Mouse (Mus musculus) gastrocnemius, postnatal 14 days (tissue): Measurements from ENCODE around the gene Gm10428. TPM values are rescaled to one million over a fixed set of nuclear protein-coding genes. Genes with fewer than 3 reads are reported as not detected.

ENCODE experiments used
- DNase-seq: peaks from one replicate; pipeline ENCODE4 v3.0.0; 2021; ENCODE audit warnings: mixed read lengths
- intact Hi-C: fragments of 180-260 bp; cut with DNase I; formaldehyde crosslinking; loops from one replicate; pipeline ENCODE4 v1.15.1; 2025; ENCODE audit warnings: low total_unique reads
- total RNA-seq, 2 experiments: library from RNA; stranded (reverse); gene quantifications; 2 replicates each; pipeline ENCODE4 v1.2.3; 2021

Gene Gm10428
- total RNA-seq, 2 experiments from 2014 or later, result not detected

DNA sequence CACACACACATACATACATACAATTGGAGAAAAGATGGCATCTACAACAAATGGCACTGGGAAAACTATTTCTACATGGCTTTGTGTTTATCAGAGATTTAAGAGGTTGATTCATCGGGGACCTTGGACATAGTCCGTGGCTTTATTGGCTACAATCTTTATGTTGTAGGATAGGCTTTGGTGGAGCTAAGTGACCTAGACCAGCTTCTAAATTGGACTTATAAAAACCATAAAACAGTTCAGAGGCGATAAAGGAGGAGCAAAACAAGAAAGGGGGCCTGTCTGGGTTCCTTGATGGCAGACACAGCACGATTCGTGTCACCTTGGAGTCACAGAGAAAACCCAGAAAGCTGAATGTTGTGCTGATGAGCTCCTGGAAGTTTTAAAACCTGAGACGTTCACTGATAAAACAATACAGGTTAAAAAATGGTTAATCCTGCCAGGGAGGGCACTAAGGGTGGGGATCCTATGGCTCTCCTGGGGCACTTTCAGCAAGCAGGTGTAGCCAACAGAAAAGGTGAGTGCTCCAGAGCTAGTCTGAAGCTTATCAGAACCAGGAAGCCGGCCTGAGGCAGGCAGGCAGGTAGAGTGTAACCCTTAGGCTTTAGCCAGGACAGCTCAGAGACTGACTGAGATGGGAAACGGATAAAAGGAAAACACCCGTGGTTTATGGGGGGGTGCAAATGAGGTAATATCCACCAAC, 8.0 kb downstream of the Gm10428 start:
- DNase-seq, result no peak
- intact Hi-C loops, result no loop called here

DNA sequence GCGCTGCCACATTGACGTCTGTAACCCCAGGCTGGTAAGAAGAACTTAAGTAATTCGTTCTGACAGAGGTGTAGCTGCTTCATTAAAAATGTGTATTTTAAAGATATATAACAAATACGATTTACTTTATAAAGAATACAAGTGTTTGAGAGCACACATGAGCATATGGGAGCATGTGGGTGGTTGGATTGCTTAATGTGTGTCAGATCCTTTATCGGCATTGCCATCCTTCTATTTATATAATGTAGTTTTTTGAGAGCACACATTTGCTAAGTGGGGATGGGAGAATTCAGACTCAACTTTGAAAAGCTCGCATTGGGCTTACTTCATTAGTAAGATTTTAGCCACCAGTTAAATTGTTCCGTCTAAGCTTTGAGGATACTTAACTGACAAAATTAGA, 23.6 kb downstream of the Gm10428 start:
- intact Hi-C loops, result no loop called here
- no peak for DNase-seq

DNA sequence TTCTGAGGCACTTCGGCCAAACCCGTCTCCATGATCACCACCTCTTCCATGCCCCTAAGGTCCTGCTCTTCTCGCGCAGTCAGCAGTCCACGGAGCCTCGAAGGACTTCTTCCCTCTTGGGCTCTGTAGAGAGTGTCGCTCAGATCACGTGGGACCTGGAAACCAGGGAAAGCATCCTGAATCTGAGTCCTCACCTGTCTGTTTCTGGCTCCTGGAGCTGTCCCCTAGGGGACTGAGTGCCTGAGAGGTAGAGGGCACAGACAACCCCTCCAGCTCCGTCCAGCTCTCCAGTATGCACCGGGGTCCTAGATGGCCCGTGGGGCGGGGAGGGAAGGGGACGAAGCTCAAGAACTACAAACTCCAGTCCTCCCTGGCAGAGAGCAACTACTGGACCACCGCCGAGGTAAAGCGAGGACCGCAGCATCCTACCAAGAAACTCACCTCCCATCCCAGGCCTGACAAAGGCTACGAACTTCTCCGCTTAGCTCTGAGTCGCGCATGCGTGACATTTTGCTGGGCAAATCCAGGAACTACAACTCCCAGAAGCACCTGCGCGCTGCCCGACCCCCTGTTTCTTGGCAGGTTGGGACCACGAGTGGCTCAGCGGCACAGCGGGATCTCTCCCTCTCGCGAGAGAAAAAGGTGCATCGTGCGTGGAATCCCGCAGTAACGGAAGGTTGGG, 36.2 kb downstream of the Gm10428 start, which contains the start of gene Zfp286:
Zfp286 (minus strand) TSS at position 528 of the 682 bp plus-strand sequence.
- intact Hi-C loops, result no loop called here
- DNase-seq, result peak; percentile 86

DNA sequence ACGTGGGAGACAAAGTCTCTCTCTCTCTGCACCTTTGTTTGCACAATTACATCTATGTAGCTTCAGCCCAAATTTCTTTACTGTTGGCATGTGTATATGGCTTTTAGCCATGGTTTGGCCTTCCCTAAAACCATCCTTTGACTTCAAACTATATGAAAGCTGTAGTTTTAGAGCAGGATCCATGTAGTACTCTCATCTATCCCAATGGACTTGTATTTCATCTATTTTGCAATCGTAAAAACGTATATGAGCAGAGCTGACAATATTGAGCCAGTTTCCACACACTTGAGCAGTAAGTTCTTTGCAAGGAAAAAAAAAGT, 36.7 kb downstream of the Gm10428 start:
- intact Hi-C loops, result no loop called here
- no peak for DNase-seq

Other genes starting within 250 kb of the Gm10428 start
- 10 to 100 TPM; 15.4 to 20.4 TPM for gene Cenpv, start 213.8 kb upstream of the Gm10428 start, total RNA-seq
- 1,000 to 10,000 TPM; 1,001 to 1,005 TPM for gene Ubb, start 201.9 kb upstream of the Gm10428 start, total RNA-seq
- 1 to 10 TPM; 1.7 to 2.4 TPM for gene Trpv2, start 178.6 kb upstream of the Gm10428 start, total RNA-seq
- gene Lrrc75a, start 104.6 kb upstream of the Gm10428 start, total RNA-seq, result 1 to 10 TPM; 7.2 to 8.8 TPM
- gene Mmgt2, start 104.4 kb upstream of the Gm10428 start, total RNA-seq, result 1 to 10 TPM; 5.5 to 7.8 TPM
- 1 to 10 TPM; 1.7 TPM for gene Zfp287, start 21.2 kb upstream of the Gm10428 start, total RNA-seq
- gene Zfp286, start 36.4 kb downstream of the Gm10428 start, total RNA-seq, result 1 to 10 TPM in 1 of 2 experiments, under 1 TPM in 1; 0.95 to 1.8 TPM
- 10 to 100 TPM; 28.9 to 30.2 TPM for gene Trim16, start 67.1 kb downstream of the Gm10428 start, total RNA-seq
- under 1 TPM; 0.24 to 0.59 TPM for gene Fbxw10, start 94.0 kb downstream of the Gm10428 start, total RNA-seq
- gene Tvp23b, start 126.4 kb downstream of the Gm10428 start, total RNA-seq, result 1 to 10 TPM; 8.9 to 9.8 TPM
- not detected for gene Cdrt4, start 198.1 kb downstream of the Gm10428 start, total RNA-seq